Mouse (Mus musculus) heart, adult 2 months (tissue): ENCODE measurements around the gene Sez6.

Experiments used
- CTCF ChIP-seq: fragments of 200-600 bp; IDR thresholded peaks from 2 replicates; pipeline ENCODE4 v1.8.1; 2022; ENCODE audit warnings: antibody characterized with exemption, mild to moderate bottlenecking, moderate library complexity
- EP300 ChIP-seq: fragments of 200-500 bp; IDR thresholded peaks from 2 replicates; pipeline ENCODE4 v1.6.1; 2011; ENCODE audit warnings: low read depth, low read length, control low read depth; ENCODE audit not compliant: insufficient read depth

DNA sequence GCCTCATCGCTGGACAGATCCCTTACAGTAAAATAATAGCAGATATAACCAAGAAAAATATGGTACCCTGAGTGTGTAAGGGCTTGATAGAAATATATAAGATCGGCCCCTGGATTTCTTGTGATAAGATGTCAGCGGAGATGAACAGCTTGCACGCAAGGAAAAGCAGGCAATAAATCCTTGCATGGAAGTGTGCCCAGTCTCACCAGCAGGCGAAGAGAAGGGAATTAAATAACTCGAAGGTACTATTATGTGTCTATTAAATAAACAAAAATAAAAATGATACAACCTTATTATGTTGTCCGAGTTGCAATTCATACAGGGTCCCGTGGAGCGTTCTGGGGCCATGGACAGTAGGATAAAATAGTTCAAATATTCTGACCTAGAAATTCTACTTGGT is 34.6 kb upstream of the Sez6 start:
- TF ChIP-seq CTCF (no peak), EP300 (no peak)
